Mouse (Mus musculus): Measurements from ENCODE around the gene Abl2.

DNA sequence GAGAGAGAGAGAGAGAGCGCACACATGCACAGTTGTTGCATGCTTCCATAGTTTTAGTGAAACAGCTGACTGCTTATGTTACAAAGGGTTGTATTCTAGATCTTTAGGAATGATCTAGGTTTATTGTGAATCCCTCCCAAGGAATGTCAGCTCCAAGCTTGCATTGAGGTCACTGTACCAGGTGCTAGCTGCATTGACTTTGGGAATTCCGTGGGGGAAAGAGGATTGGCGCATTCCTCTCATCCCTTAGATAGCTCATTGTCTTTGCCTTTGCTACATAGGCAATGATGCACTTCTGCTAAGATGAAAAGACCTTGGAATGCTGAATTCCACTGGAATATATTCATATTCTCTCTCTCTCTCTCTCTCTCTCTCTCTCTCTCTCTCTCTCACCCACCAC lies 44.0 kb downstream of the Abl2 start:
- TF ChIP-seq CTCF (IDR thresholded peaks at IDR 0.05; ENCODE audit: control insufficient read depth, insufficient read depth, low read length) (no peak), POLR2A (IDR thresholded peaks at IDR 0.05; ENCODE audit: borderline replicate concordance, control insufficient read depth, low read depth, low read length) (no peak)

Data from bone marrow, adult 2 months (tissue).